Mouse (Mus musculus) ZHBTc4 (cell line): ENCODE measurements around the gene Ptpa.

Experiments
- DNase-seq: peaks from one replicate; pipeline ENCODE4 v3.0.0-alpha.2; 2011; ENCODE audit warnings: low read depth, low spot score

Ptpa gene

GRCm38 (mm10) chr2:30463904-30464330 lies 48.1 kb downstream of the Ptpa start:
- DNase-seq, result peak; percentile 63

- no peak for DNase-seq
Measured at GRCm38 (mm10) chr2:30464411-30464810, 48.6 kb downstream of the Ptpa start.

- no peak for DNase-seq
Measured at GRCm38 (mm10) chr2:30466787-30467186, 50.9 kb downstream of the Ptpa start.

GRCm38 (mm10) chr2:30469009-30469408 lies 53.2 kb downstream of the Ptpa start:
- no peak for DNase-seq

- peak; percentile 96 for DNase-seq
Measured at GRCm38 (mm10) chr2:30469796-30470142, 53.9 kb downstream of the Ptpa start.

GRCm38 (mm10) chr2:30470143-30470946 lies 54.5 kb downstream of the Ptpa start:
- DNase-seq, result peak; percentile 83

GRCm38 (mm10) chr2:30471051-30471450 lies 55.2 kb downstream of the Ptpa start:
- peak; percentile 29 for DNase-seq

GRCm38 (mm10) chr2:30471795-30472720 lies 56.2 kb downstream of the Ptpa start:
- DNase-seq, result peak; percentile 94

- no peak for DNase-seq
Measured at GRCm38 (mm10) chr2:30472731-30473351, 57.0 kb downstream of the Ptpa start.

GRCm38 (mm10) chr2:30473431-30474031 lies 57.7 kb downstream of the Ptpa start:
- no peak for DNase-seq

- peak; percentile 98 for DNase-seq
Measured at GRCm38 (mm10) chr2:30474039-30474438, 58.2 kb downstream of the Ptpa start, which contains the start of gene Ier5l. Gene Ier5l, minus strand, starts transcription at chr2:30474219.

- DNase-seq, result peak; percentile 63
Measured at GRCm38 (mm10) chr2:30474776-30475175, 58.9 kb downstream of the Ptpa start.

GRCm38 (mm10) chr2:30475457-30475856 lies 59.6 kb downstream of the Ptpa start:
- DNase-seq, result no peak

- DNase-seq, result no peak
Measured at GRCm38 (mm10) chr2:30476241-30476640, 60.4 kb downstream of the Ptpa start.

GRCm38 (mm10) chr2:30478526-30478925 lies 62.7 kb downstream of the Ptpa start:
- peak; percentile 56 for DNase-seq

GRCm38 (mm10) chr2:30487597-30487996 lies 71.8 kb downstream of the Ptpa start:
- no peak for DNase-seq

- no peak for DNase-seq
Measured at GRCm38 (mm10) chr2:30490384-30490783, 74.5 kb downstream of the Ptpa start.

- DNase-seq, result no peak
Measured at GRCm38 (mm10) chr2:30495000-30495908, 79.4 kb downstream of the Ptpa start.

- DNase-seq, result peak; percentile 93
Measured at GRCm38 (mm10) chr2:30495909-30496861, 80.3 kb downstream of the Ptpa start.
